Mouse (Mus musculus): Measurements from ENCODE around the gene Gm37240. TPM values are rescaled to one million over a fixed set of nuclear protein-coding genes. Genes with fewer than 3 reads are reported as not detected.

Gm37240 gene
- polyA plus RNA-seq, 1 experiment from 2014 or later = 18.1 TPM

- no peak for DNase-seq (ENCODE audit: low spot score)
- Histone ChIP-seq H3K4me1 (replicated peaks; ENCODE audit: control insufficient read depth, insufficient read depth) (no peaks in the 10 kb centered on the region), H3K9me3 (ENCODE audit: control insufficient read depth, low read length) (no peaks in the 10 kb centered on the region), H3K4me3 (ENCODE audit: low read depth, low read length) (no peak overlapping the region), H3K27ac (replicated peaks) (no peak overlapping the region), H3K9ac (ENCODE audit: low read length) (no peak overlapping the region), H3K4me2 (replicated peaks; ENCODE audit: low read depth) (no peak overlapping the region), H3K36me3 (ENCODE audit: control insufficient read depth, insufficient read depth, low read length) (no peaks in the 10 kb centered on the region), H3K27me3 (ENCODE audit: control insufficient read depth, insufficient read depth, low read length) (no peaks in the 10 kb centered on the region)
- WGBS = 75% methylated on average over 3 of the region's 3 CpGs
- no peak for ATAC-seq (ENCODE audit: low FRiP score, low TSS enrichment)
- TF ChIP-seq CTCF (IDR thresholded peaks at IDR 0.05; ENCODE audit: low read depth) = no peak
- TF ChIP-seq EP300 (optimal IDR thresholded peaks at IDR 0.05) = no peak
These were observed 352.3 kb downstream of the Gm37240 start for GRCm38 (mm10) chr3:85535042-85535441.

DNA sequence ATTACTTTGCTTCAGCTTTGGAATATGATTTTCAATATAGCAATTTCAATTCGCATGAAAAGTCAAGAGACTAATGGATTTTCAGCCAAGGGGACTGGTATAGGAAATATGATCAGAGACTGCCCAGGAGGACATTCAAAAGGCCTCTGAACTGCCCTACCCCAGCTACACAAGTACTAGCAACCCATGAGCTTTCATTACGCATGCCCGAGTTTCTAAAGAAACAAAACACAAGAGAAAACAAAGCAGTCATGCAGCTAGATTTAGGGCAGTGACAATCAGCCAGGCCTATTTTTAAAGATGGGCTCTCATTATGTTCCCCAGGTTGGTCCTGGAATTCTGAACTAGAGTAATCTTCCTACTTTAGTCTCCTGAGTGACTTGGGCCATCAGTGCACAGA lies 354.9 kb downstream of the Gm37240 start:
- TF ChIP-seq CTCF (IDR thresholded peaks at IDR 0.05; ENCODE audit: low read depth) (no peak), EP300 (optimal IDR thresholded peaks at IDR 0.05) (no peak)
- no peak overlapping the region for H3K4me2 ChIP-seq (replicated peaks; ENCODE audit: low read depth)
- no peaks in the 10 kb centered on the region for H3K4me1 ChIP-seq (replicated peaks; ENCODE audit: control insufficient read depth, insufficient read depth)
- no peaks in the 10 kb centered on the region for H3K36me3 ChIP-seq (ENCODE audit: control insufficient read depth, insufficient read depth, low read length)
- no peak overlapping the region for H3K4me3 ChIP-seq (ENCODE audit: low read depth, low read length)
- no peaks in the 10 kb centered on the region for H3K9me3 ChIP-seq (ENCODE audit: control insufficient read depth, low read length)
- no peak for ATAC-seq (ENCODE audit: low FRiP score, low TSS enrichment)
- no peak overlapping the region for H3K9ac ChIP-seq (ENCODE audit: low read length)
- WGBS = 85% methylated on average over 3 of the region's 3 CpGs
- no peak for DNase-seq (ENCODE audit: low spot score)
- no peak overlapping the region for H3K27ac ChIP-seq (replicated peaks)
- H3K27me3 ChIP-seq (ENCODE audit: control insufficient read depth, insufficient read depth, low read length) = no peaks in the 10 kb centered on the region

DNA sequence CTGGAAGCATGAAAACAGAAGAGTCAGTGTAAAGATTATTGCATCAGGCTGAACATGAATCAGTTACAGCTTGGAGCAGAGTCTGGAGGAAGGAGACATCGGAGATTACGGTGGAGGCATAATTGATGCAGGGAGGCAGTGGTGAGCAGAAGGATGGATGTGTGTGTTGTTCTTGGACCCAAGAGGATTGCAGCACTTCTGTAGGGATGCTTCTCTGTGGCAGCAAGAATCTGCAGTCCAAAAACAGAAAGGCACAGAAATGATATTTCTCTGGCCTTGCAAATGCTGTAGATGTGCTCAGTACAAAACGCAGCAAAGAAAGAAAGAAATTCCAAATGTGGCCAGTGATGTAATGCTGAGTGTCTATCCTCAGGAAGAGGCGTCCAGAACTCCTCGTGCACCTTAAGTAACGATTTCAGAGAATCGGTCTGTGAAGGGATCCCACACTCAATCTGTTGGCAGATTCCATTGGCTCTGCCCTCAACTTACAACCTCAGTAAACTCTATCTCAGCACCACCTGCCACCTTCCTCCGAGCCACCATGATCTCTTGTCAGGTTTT lies 356.6 kb downstream of the Gm37240 start:
- WGBS = 87% methylated on average over 8 of the region's 8 CpGs
- no peak for ATAC-seq (ENCODE audit: low FRiP score, low TSS enrichment)
- no peaks in the 10 kb centered on the region for H3K9me3 ChIP-seq (ENCODE audit: control insufficient read depth, low read length)

GRCm38 (mm10) chr3:85521311-85521907 lies 365.9 kb downstream of the Gm37240 start:
- Histone ChIP-seq H3K4me3 (ENCODE audit: low read depth, low read length) (no peak overlapping the region), H3K27me3 (ENCODE audit: control insufficient read depth, insufficient read depth, low read length) (no peaks in the 10 kb centered on the region), H3K27ac (replicated peaks) (no peak overlapping the region), H3K9ac (ENCODE audit: low read length) (no peak overlapping the region), H3K36me3 (ENCODE audit: control insufficient read depth, insufficient read depth, low read length) (no peaks in the 10 kb centered on the region), H3K9me3 (ENCODE audit: control insufficient read depth, low read length) (no peaks in the 10 kb centered on the region), H3K4me2 (replicated peaks; ENCODE audit: low read depth) (no peak overlapping the region), H3K4me1 (replicated peaks; ENCODE audit: control insufficient read depth, insufficient read depth) (no peaks in the 10 kb centered on the region)
- no peak for DNase-seq (ENCODE audit: low spot score)
- no peak for TF ChIP-seq EP300 (optimal IDR thresholded peaks at IDR 0.05)
- no peak for TF ChIP-seq CTCF (IDR thresholded peaks at IDR 0.05; ENCODE audit: low read depth)
- ATAC-seq (ENCODE audit: low FRiP score, low TSS enrichment) = no peak
- WGBS = 72% methylated on average over 1 of the region's 1 CpGs

More for the DNA sequence above, 356.6 kb downstream of the Gm37240 start:
- Histone ChIP-seq H3K27ac (replicated peaks) (no peak overlapping the region), H3K9ac (ENCODE audit: low read length) (no peak overlapping the region), H3K27me3 (ENCODE audit: control insufficient read depth, insufficient read depth, low read length) (no peaks in the 10 kb centered on the region), H3K4me1 (replicated peaks; ENCODE audit: control insufficient read depth, insufficient read depth) (no peaks in the 10 kb centered on the region), H3K36me3 (ENCODE audit: control insufficient read depth, insufficient read depth, low read length) (no peaks in the 10 kb centered on the region), H3K4me3 (ENCODE audit: low read depth, low read length) (no peak overlapping the region), H3K4me2 (replicated peaks; ENCODE audit: low read depth) (no peak overlapping the region)
- TF ChIP-seq EP300 (optimal IDR thresholded peaks at IDR 0.05) (no peak), CTCF (IDR thresholded peaks at IDR 0.05; ENCODE audit: low read depth) (no peak)
- no peak for DNase-seq (ENCODE audit: low spot score)

DNA sequence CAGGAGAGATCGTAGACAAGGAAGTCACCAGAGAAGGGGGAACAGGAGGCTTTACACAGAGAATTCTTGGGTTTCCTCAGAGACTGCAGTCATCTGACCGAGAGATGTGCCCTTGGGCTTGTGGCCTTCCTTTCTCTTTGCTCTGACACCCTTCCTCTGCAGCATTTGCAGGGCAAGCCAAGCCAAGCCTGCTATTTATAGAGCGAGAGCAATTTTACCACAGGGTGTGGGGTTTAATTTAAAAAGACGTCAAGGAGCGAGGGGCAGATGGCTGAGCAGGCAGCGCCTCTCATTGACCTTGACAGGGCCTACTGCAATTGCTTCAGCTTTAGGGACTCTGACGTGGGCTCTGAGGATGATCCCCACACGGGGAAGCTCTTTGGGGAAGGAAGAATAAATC lies 368.6 kb downstream of the Gm37240 start:
- DNase-seq (ENCODE audit: low spot score) (no peak), ATAC-seq (ENCODE audit: low FRiP score, low TSS enrichment) (no peak)
- Histone ChIP-seq H3K4me3 (ENCODE audit: low read depth, low read length) (no peak overlapping the region), H3K36me3 (ENCODE audit: control insufficient read depth, insufficient read depth, low read length) (no peaks in the 10 kb centered on the region), H3K9me3 (ENCODE audit: control insufficient read depth, low read length) (no peaks in the 10 kb centered on the region), H3K9ac (ENCODE audit: low read length) (no peak overlapping the region), H3K27ac (replicated peaks) (no peak overlapping the region), H3K4me2 (replicated peaks; ENCODE audit: low read depth) (no peak overlapping the region), H3K4me1 (replicated peaks; ENCODE audit: control insufficient read depth, insufficient read depth) (no peaks in the 10 kb centered on the region), H3K27me3 (ENCODE audit: control insufficient read depth, insufficient read depth, low read length) (no peaks in the 10 kb centered on the region)
- TF ChIP-seq CTCF (IDR thresholded peaks at IDR 0.05; ENCODE audit: low read depth) (no peak), EP300 (optimal IDR thresholded peaks at IDR 0.05) (no peak)
- WGBS = 79% methylated on average over 8 of the region's 8 CpGs

- no peaks in the 10 kb centered on the region for H3K4me1 ChIP-seq (replicated peaks; ENCODE audit: control insufficient read depth, insufficient read depth)
- H3K27me3 ChIP-seq (ENCODE audit: control insufficient read depth, insufficient read depth, low read length) = no peaks in the 10 kb centered on the region
- DNase-seq (ENCODE audit: low spot score) (no peak), ATAC-seq (ENCODE audit: low FRiP score, low TSS enrichment) (no peak)
- H3K27ac ChIP-seq (replicated peaks) = no peak overlapping the region
- no peak overlapping the region for H3K4me2 ChIP-seq (replicated peaks; ENCODE audit: low read depth)
- no peak overlapping the region for H3K9ac ChIP-seq (ENCODE audit: low read length)
- no peaks in the 10 kb centered on the region for H3K9me3 ChIP-seq (ENCODE audit: control insufficient read depth, low read length)
- H3K4me3 ChIP-seq (ENCODE audit: low read depth, low read length) = no peak overlapping the region
- TF ChIP-seq EP300 (optimal IDR thresholded peaks at IDR 0.05) (no peak), CTCF (IDR thresholded peaks at IDR 0.05; ENCODE audit: low read depth) (no peak)
- no peaks in the 10 kb centered on the region for H3K36me3 ChIP-seq (ENCODE audit: control insufficient read depth, insufficient read depth, low read length)
- 89% methylated on average over 1 of the region's 1 CpGs for WGBS
These were observed 369.2 kb downstream of the Gm37240 start for GRCm38 (mm10) chr3:85518072-85518471.
